Comparison of ENCODE assay signal across 18 mouse cellular contexts in genomic region chr13:21847883-21848282, GRCm38 (mm10). TPM values are rescaled to one million over a fixed set of nuclear protein-coding genes. Genes with fewer than 3 reads are reported as not detected.
DNase-seq lines count a peak whose midpoint lies in the region; ATAC-seq and TF ChIP-seq lines count a peak whose summit lies in the region.
"Had no signal": no experiment of that assay in that cellular context is flagged by ENCODE, and none has a peak within 500 bp of the region (broad histone marks: within the 10 kb centered on the region; RNA-seq: fewer than 3 reads in every experiment).

No protein-coding gene starts in this region.

- no peaks in the 10 kb centered on the region for H3K4me1 ChIP-seq in hindbrain, embryonic 11.5 days (replicated peaks; ENCODE audit: control insufficient read depth, insufficient read depth, low read length)
- no peaks in the 10 kb centered on the region for H3K4me1 ChIP-seq in hindbrain, postnatal 0 days (ENCODE audit: insufficient read depth, low read length)
- H3K4me1 ChIP-seq in limb, embryonic 11.5 days (ENCODE audit: control insufficient read depth, insufficient read depth, low read length) = no peaks in the 10 kb centered on the region
- H3K4me1 ChIP-seq: stomach, embryonic 15.5 days had no signal

- DNase-seq in hindbrain, embryonic 11.5 days (ENCODE audit: low spot score) = peak; percentile 33
- DNase-seq in hindbrain, postnatal 0 days (ENCODE audit: low spot score) = no peak
- DNase-seq in ES-CJ7 (ENCODE audit: low read depth, low spot score) = peak; percentile 59
- peak; percentile 71 for DNase-seq in c-Kit-positive CD71-positive TER-119-negative erythroid progenitor cells, embryonic 14.5 days (ENCODE audit: low read depth)
- peak; percentile 47 for DNase-seq in limb, embryonic 11.5 days (ENCODE audit: low spot score)
- DNase-seq in gastrocnemius, adult 8-10 months (ENCODE audit: low spot score in 2 of 2) = no peak
- DNase-seq in cerebellum, adult 18-20 months = no peak
- DNase-seq: forebrain, postnatal 0 days; kidney, adult 18-20 months; right cerebral cortex, postnatal 25 days; thymus, postnatal 4 days had no signal

- WGBS in hindbrain, embryonic 11.5 days = 19% methylated on average over 8 of the region's 8 CpGs
- WGBS in hindbrain, postnatal 0 days = 24% methylated on average over 8 of the region's 8 CpGs
- 13% methylated on average over 8 of the region's 8 CpGs for WGBS in limb, embryonic 11.5 days

- H3K9ac ChIP-seq in hindbrain, embryonic 11.5 days (ENCODE audit: low read depth, low read length) = no peak overlapping the region
- H3K9ac ChIP-seq in hindbrain, postnatal 0 days (replicated peaks; ENCODE audit: low read length) = no peak overlapping the region
- H3K9ac ChIP-seq in limb, embryonic 11.5 days (ENCODE audit: low read length) = no peak overlapping the region
- H3K9ac ChIP-seq: forebrain, postnatal 0 days; stomach, embryonic 15.5 days had no signal

- no peaks in the 10 kb centered on the region for H3K36me3 ChIP-seq in hindbrain, embryonic 11.5 days (ENCODE audit: control insufficient read depth, insufficient read depth, low read length)
- H3K36me3 ChIP-seq in hindbrain, postnatal 0 days (ENCODE audit: insufficient read depth, low read length) = no peaks in the 10 kb centered on the region
- no peaks in the 10 kb centered on the region for H3K36me3 ChIP-seq in limb, embryonic 11.5 days (ENCODE audit: control insufficient read depth, insufficient read depth, low read length)
- H3K36me3 ChIP-seq: stomach, embryonic 15.5 days had no signal

- TF ChIP-seq CTCF in hindbrain, postnatal 0 days (IDR thresholded peaks at IDR 0.05; ENCODE audit: low read depth) = no peak

- H3K4me3 ChIP-seq in hindbrain, embryonic 11.5 days (ENCODE audit: low read depth, low read length) = no peak overlapping the region
- no peak overlapping the region for H3K4me3 ChIP-seq in hindbrain, postnatal 0 days (ENCODE audit: low read length)
- H3K4me3 ChIP-seq in limb, embryonic 11.5 days (ENCODE audit: low read depth, low read length) = no peak overlapping the region
- H3K4me3 ChIP-seq: stomach, embryonic 15.5 days had no signal

- no peak overlapping the region for H3K4me2 ChIP-seq in hindbrain, embryonic 11.5 days (replicated peaks; ENCODE audit: low read depth, low read length)
- no peak overlapping the region for H3K4me2 ChIP-seq in hindbrain, postnatal 0 days (ENCODE audit: low read depth, low read length)
- H3K4me2 ChIP-seq in limb, embryonic 11.5 days (ENCODE audit: low read depth, severe bottlenecking) = no peak overlapping the region
- H3K4me2 ChIP-seq: stomach, embryonic 15.5 days had no signal

- ATAC-seq in hindbrain, embryonic 11.5 days (ENCODE audit: low FRiP score) = no peak; the same call in 1 of the 2 replicates
- no peak for ATAC-seq in hindbrain, postnatal 0 days
- no peak for ATAC-seq in limb, embryonic 11.5 days (ENCODE audit: insufficient number of reproducible peaks, low FRiP score, low TSS enrichment, low read depth)
- ATAC-seq in inflammation-experienced regulatory T-cells, adult 6 months = no peak
- ATAC-seq: activated CD4-positive, CD25-positive, alpha-beta regulatory T cell, adult 4 months; forebrain, postnatal 0 days had no signal

- H3K27me3 ChIP-seq in hindbrain, embryonic 11.5 days (ENCODE audit: control insufficient read depth, insufficient read depth, low read length) = no peaks in the 10 kb centered on the region
- no peaks in the 10 kb centered on the region for H3K27me3 ChIP-seq in hindbrain, postnatal 0 days (ENCODE audit: insufficient read depth, low read length)
- no peaks in the 10 kb centered on the region for H3K27me3 ChIP-seq in limb, embryonic 11.5 days (ENCODE audit: control insufficient read depth, insufficient read depth, low read length)
- H3K27me3 ChIP-seq: stomach, embryonic 15.5 days had no signal

- H3K27ac ChIP-seq in hindbrain, embryonic 11.5 days (ENCODE audit: low read depth, low read length) = no peak overlapping the region
- H3K27ac ChIP-seq in hindbrain, postnatal 0 days = no peak overlapping the region
- H3K27ac ChIP-seq in limb, embryonic 11.5 days (replicated peaks; ENCODE audit: low read depth, low read length) = no peak overlapping the region
- H3K27ac ChIP-seq: stomach, embryonic 15.5 days had no signal

- no peaks in the 10 kb centered on the region for H3K9me3 ChIP-seq in hindbrain, embryonic 11.5 days (ENCODE audit: control insufficient read depth, low read length)
- H3K9me3 ChIP-seq in hindbrain, postnatal 0 days (ENCODE audit: low read length) = no peaks in the 10 kb centered on the region
- no peaks in the 10 kb centered on the region for H3K9me3 ChIP-seq in limb, embryonic 11.5 days (ENCODE audit: control insufficient read depth, low read length)
- H3K9me3 ChIP-seq: stomach, embryonic 15.5 days had no signal

RNA-seq across cellular contexts. Expression of gene Hist1h2br, which starts 14.3 kb away (rescaled TPM):
- 18.1 and 18.6 TPM in 2 replicates for polyA plus RNA-seq in hindbrain, embryonic 11.5 days (2014; fragmentation: Nextera tagmentation; extraction: Ambion mirVana)
- total RNA-seq in hindbrain, postnatal 0 days (2014; rRNA removed) = 757 and 1,216 TPM in 2 replicates
- polyA plus RNA-seq in hindbrain, postnatal 0 days (2015; fragmentation: Nextera tagmentation; extraction: Ambion mirVana) = 4.7 and 7.4 TPM in 2 replicates
- polyA plus RNA-seq in limb, embryonic 11.5 days (2014; fragmentation: Nextera tagmentation; extraction: Ambion mirVana) = 21.5 and 24.2 TPM in 2 replicates
- 10 to 100 TPM; 13.3 to 26.6 (median 21.0) TPM for total RNA-seq in gastrocnemius, adult 8-10 months (2022)
- polyA plus RNA-seq in inflammation-experienced regulatory T-cells, adult 6 months (2017; shearing (Covaris generic)) = 10 to 100 TPM in 1 of 3 experiments, 1 to 10 TPM in 1, not detected in 1; 6.1 to 12.2 TPM

RNA-seq across cellular contexts. Expression of gene Hist1h2ap, which starts 14.6 kb away (rescaled TPM):
- 4,676 and 4,856 TPM in 2 replicates for polyA plus RNA-seq in hindbrain, embryonic 11.5 days (2014; fragmentation: Nextera tagmentation; extraction: Ambion mirVana)
- 1,318 and 1,554 TPM in 2 replicates for total RNA-seq in hindbrain, postnatal 0 days (2014; rRNA removed)
- 798 and 958 TPM in 2 replicates for polyA plus RNA-seq in hindbrain, postnatal 0 days (2015; fragmentation: Nextera tagmentation; extraction: Ambion mirVana)
- 6,460 and 6,662 TPM in 2 replicates for polyA plus RNA-seq in limb, embryonic 11.5 days (2014; fragmentation: Nextera tagmentation; extraction: Ambion mirVana)
- 1 to 10 TPM in 2 of 4 experiments, not detected in 2; 1.4 to 2.6 TPM for total RNA-seq in gastrocnemius, adult 8-10 months (2022)
- polyA plus RNA-seq in inflammation-experienced regulatory T-cells, adult 6 months (2017; shearing (Covaris generic)) = 100 to 1,000 TPM in 1 of 3 experiments, 10 to 100 TPM in 2; 58.0 to 576 (median 60.6) TPM

RNA-seq across cellular contexts. Expression of gene Hist1h4n, which starts 15.9 kb away (rescaled TPM):
- 13.4 and 14.6 TPM in 2 replicates for polyA plus RNA-seq in hindbrain, embryonic 11.5 days (2014; fragmentation: Nextera tagmentation; extraction: Ambion mirVana)
- total RNA-seq in hindbrain, postnatal 0 days (2014; rRNA removed) = 4,540 and 4,675 TPM in 2 replicates
- 3.7 and 4.1 TPM in 2 replicates for polyA plus RNA-seq in hindbrain, postnatal 0 days (2015; fragmentation: Nextera tagmentation; extraction: Ambion mirVana)
- polyA plus RNA-seq in limb, embryonic 11.5 days (2014; fragmentation: Nextera tagmentation; extraction: Ambion mirVana) = 11.8 and 15.0 TPM in 2 replicates
- total RNA-seq in gastrocnemius, adult 8-10 months (2022) = 10 to 100 TPM in 1 of 4 experiments, 1 to 10 TPM in 1, not detected in 2; 9.2 to 18.0 TPM
- 1 to 10 TPM in 2 of 3 experiments, not detected in 1; 6.5 to 9.3 TPM for polyA plus RNA-seq in inflammation-experienced regulatory T-cells, adult 6 months (2017; shearing (Covaris generic))

RNA-seq across cellular contexts. Expression of gene Hist1h4m, which starts 36.3 kb away (rescaled TPM):
- not detected in 2 replicates for polyA plus RNA-seq in hindbrain, embryonic 11.5 days (2014; fragmentation: Nextera tagmentation; extraction: Ambion mirVana)
- 2.3 and 3.3 TPM in 2 replicates for total RNA-seq in hindbrain, postnatal 0 days (2014; rRNA removed)
- polyA plus RNA-seq in hindbrain, postnatal 0 days (2015; fragmentation: Nextera tagmentation; extraction: Ambion mirVana) = not detected in 2 replicates
- not detected in 2 replicates for polyA plus RNA-seq in limb, embryonic 11.5 days (2014; fragmentation: Nextera tagmentation; extraction: Ambion mirVana)
- total RNA-seq in gastrocnemius, adult 8-10 months (2022) = 10 to 100 TPM; 49.7 to 72.4 (median 56.2) TPM
- polyA plus RNA-seq in inflammation-experienced regulatory T-cells, adult 6 months (2017; shearing (Covaris generic)) = 10 to 100 TPM in 1 of 3 experiments, 1 to 10 TPM in 2; 5.8 to 17.9 (median 8.9) TPM
- polyA plus RNA-seq: embryonic facial prominence, embryonic 14.5 days; forebrain, postnatal 0 days; gonadal fat pad, adult 2 months; heart, postnatal 0 days; lung, embryonic 16.5 days had no signal

RNA-seq across cellular contexts. Expression of gene Hist1h2ao, which starts 37.6 kb away (rescaled TPM):
- 2.1 TPM in 1 of 2 replicates, not detected in the other for polyA plus RNA-seq in hindbrain, embryonic 11.5 days (2014; fragmentation: Nextera tagmentation; extraction: Ambion mirVana)
- not detected in 2 replicates for total RNA-seq in hindbrain, postnatal 0 days (2014; rRNA removed)
- not detected in 2 replicates for polyA plus RNA-seq in hindbrain, postnatal 0 days (2015; fragmentation: Nextera tagmentation; extraction: Ambion mirVana)
- polyA plus RNA-seq in limb, embryonic 11.5 days (2014; fragmentation: Nextera tagmentation; extraction: Ambion mirVana) = 2.5 and 3.6 TPM in 2 replicates
- 1 to 10 TPM in 1 of 4 experiments, not detected in 3; 3.4 TPM for total RNA-seq in gastrocnemius, adult 8-10 months (2022)
- polyA plus RNA-seq in inflammation-experienced regulatory T-cells, adult 6 months (2017; shearing (Covaris generic)) = 10 to 100 TPM in 1 of 3 experiments, 1 to 10 TPM in 1, not detected in 1; 2.4 to 11.2 TPM
- total RNA-seq: forebrain, postnatal 0 days had no signal
- polyA plus RNA-seq: embryonic facial prominence, embryonic 14.5 days; forebrain, postnatal 0 days; gonadal fat pad, adult 2 months; heart, postnatal 0 days had no signal

Comparison
In these comparisons a context has a peak if more than half of its experiments do, and no peak if none do; other contexts are left out.
1. DNase-seq: peak in hindbrain, embryonic 11.5 days (single experiment), ES-CJ7 (single experiment), c-Kit-positive CD71-positive TER-119-negative erythroid progenitor cells, embryonic 14.5 days (single experiment) and limb, embryonic 11.5 days (single experiment); none in hindbrain, postnatal 0 days (single experiment), gastrocnemius, adult 8-10 months (0 of 2) and cerebellum, adult 18-20 months (0 of 2).